Mouse (Mus musculus) heart, embryonic 14.5 days (tissue): Measurements from ENCODE around the gene Chst15. TPM values are rescaled to one million over a fixed set of nuclear protein-coding genes. Genes with fewer than 3 reads are reported as not detected.

Source experiments
- ATAC-seq: fragments of 200-750 bp; cut with Nextera tagmentation; 2 replicates; pipeline ENCODE4 v1.8.0; 2017; ENCODE audit warnings: low read depth, moderate TSS enrichment; ENCODE audit not compliant: insufficient number of reproducible peaks, insufficient read depth, low FRiP score
- H3K27ac ChIP-seq, 2 experiments: fragments of 200-500 bp in 1 of 2; fragments of 300-500 bp in 1 of 2; sonication (generic) in 1 of 2; replicated peaks in 1 of 2; 2 replicates each; pipeline ENCODE4 v1.5.1; 2012 to 2014; ENCODE audit warnings: low read depth in 2 of 2, low read length in 2 of 2, control low read depth in 1 of 2, mild to moderate bottlenecking in 1 of 2, mixed read lengths in 1 of 2; ENCODE audit not compliant: control insufficient read depth in 1 of 2, insufficient read depth in 1 of 2
- H3K27me3 ChIP-seq: fragments of 300-500 bp; sonication (generic); 2 replicates; pipeline ENCODE4 v1.6.1; 2014; ENCODE audit warnings: mild to moderate bottlenecking, low read length, control low read depth; ENCODE audit not compliant: control insufficient read depth, insufficient read depth
- H3K36me3 ChIP-seq: fragments of 300-500 bp; sonication (generic); 2 replicates; pipeline ENCODE4 v1.6.1; 2014; ENCODE audit warnings: mild to moderate bottlenecking, control low read depth, low read length, mixed read lengths; ENCODE audit not compliant: control insufficient read depth, insufficient read depth
- H3K4me1 ChIP-seq, 2 experiments: fragments of 200-500 bp in 1 of 2; fragments of 300-500 bp in 1 of 2; sonication (generic) in 1 of 2; 2 replicates each; pipeline ENCODE4 v1.6.1; 2012 to 2014; ENCODE audit warnings: low read length in 2 of 2, control low read depth in 1 of 2, mixed read lengths in 1 of 2; ENCODE audit not compliant: control insufficient read depth in 2 of 2, insufficient read depth in 2 of 2
- H3K4me2 ChIP-seq: fragments of 300-500 bp; sonication (generic); 2 replicates; pipeline ENCODE4 v1.6.1; 2014; ENCODE audit warnings: mild to moderate bottlenecking, low read length
- H3K4me3 ChIP-seq, 2 experiments: fragments of 200-500 bp in 1 of 2; fragments of 300-500 bp in 1 of 2; sonication (generic) in 1 of 2; 2 replicates each; pipeline ENCODE4 v1.5.1; 2012 to 2014; ENCODE audit warnings: low read length in 2 of 2, mild to moderate bottlenecking in 2 of 2, control low read depth in 1 of 2, low read depth in 1 of 2, moderate library complexity in 1 of 2; ENCODE audit not compliant: control insufficient read depth in 1 of 2, insufficient read depth in 1 of 2
- H3K9ac ChIP-seq: fragments of 300-500 bp; sonication (generic); 2 replicates; pipeline ENCODE4 v1.6.1; 2014; ENCODE audit warnings: mild to moderate bottlenecking, low read length
- H3K9me3 ChIP-seq: fragments of 300-500 bp; sonication (generic); 2 replicates; pipeline ENCODE4 v1.6.1; 2016; ENCODE audit warnings: low read length, control low read depth; ENCODE audit not compliant: control insufficient read depth
- WGBS: fragments of 180-500 bp; shearing (Covaris S2); extraction: QIAGEN DNeasy Blood & Tissue Kit; methylation state at CpG from one replicate; pipeline ENCODE4 v1.1.7; 2014; 5-methylcytosine and 5-hydroxymethylcytosine counted together
- polyA plus RNA-seq: library from polyadenylated mRNA; unstranded; fragments of >200 nt; fragmentation: Nextera tagmentation; extraction: Ambion mirVana; gene quantifications from 2 replicates; pipeline ENCODE4 v1.2.1, GENCODE M21; 2014

Chst15 gene
- polyA plus RNA-seq, 1 experiment from 2014 or later, result 3.3 TPM

DNA sequence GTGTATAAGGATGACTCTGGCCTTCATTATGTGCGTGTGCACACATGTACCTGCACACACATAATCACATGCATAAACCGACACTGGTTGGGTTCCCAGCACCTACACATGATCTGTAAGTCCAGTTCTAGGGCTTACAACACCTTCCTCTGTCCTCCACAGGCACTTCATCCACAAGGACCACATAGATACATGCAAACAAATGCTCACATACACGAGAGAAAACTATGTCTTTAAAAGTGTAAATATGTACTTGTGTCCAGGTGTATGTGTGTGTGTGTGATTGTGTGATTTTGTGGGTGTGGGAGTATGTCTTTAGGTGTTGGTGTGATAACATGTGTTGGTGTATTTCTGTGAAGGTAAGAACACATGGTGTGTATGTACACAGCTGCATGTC is 40.8 kb upstream of the Chst15 start:
- ATAC-seq, result no peak
- Histone ChIP-seq H3K9me3 (no peaks in the 10 kb centered on the region), H3K4me3 (no peak overlapping the region), H3K4me2 (no peak overlapping the region), H3K36me3 (no peaks in the 10 kb centered on the region), H3K4me1 (peaks cover 3 to 4% of the 10 kb centered on the region in 2 experiments; a peak in 2 of 4 replicates), H3K9ac (no peak overlapping the region), H3K27me3 (no peaks in the 10 kb centered on the region), H3K27ac (no peak overlapping the region)
- WGBS, result 73% methylated on average over 3 of the region's 3 CpGs

- no peaks in the 10 kb centered on the region for H3K27me3 ChIP-seq
- no peaks in the 10 kb centered on the region for H3K36me3 ChIP-seq
- no peak overlapping the region for H3K4me3 ChIP-seq
- H3K4me1 ChIP-seq, result peaks cover 3 to 4% of the 10 kb centered on the region in 2 experiments; a peak in 2 of 4 replicates
- ATAC-seq, result no peak
- no peak overlapping the region for H3K27ac ChIP-seq
- WGBS, result 65% methylated on average over 10 of the region's 10 CpGs
- no peak overlapping the region for H3K4me2 ChIP-seq
- H3K9ac ChIP-seq, result no peak overlapping the region
- H3K9me3 ChIP-seq, result no peaks in the 10 kb centered on the region
These were observed 40.1 kb upstream of the Chst15 start for GRCm38 (mm10) chr7:132356881-132357840.

GRCm38 (mm10) chr7:132356185-132356584 is 39.2 kb upstream of the Chst15 start:
- no peak for ATAC-seq
- H3K9me3 ChIP-seq, result no peaks in the 10 kb centered on the region
- H3K4me2 ChIP-seq, result no peak overlapping the region
- H3K27ac ChIP-seq, result no peak overlapping the region
- no peaks in the 10 kb centered on the region for H3K27me3 ChIP-seq
- H3K4me3 ChIP-seq, result no peak overlapping the region
- no peaks in the 10 kb centered on the region for H3K36me3 ChIP-seq
- peaks cover 3 to 4% of the 10 kb centered on the region in 2 experiments; a peak in 2 of 4 replicates for H3K4me1 ChIP-seq
- H3K9ac ChIP-seq, result no peak overlapping the region
- 38% methylated on average over 8 of the region's 8 CpGs for WGBS

GRCm38 (mm10) chr7:132355767-132356166 is 38.7 kb upstream of the Chst15 start:
- WGBS, result 71% methylated on average over 6 of the region's 6 CpGs
- peaks cover 3 to 4% of the 10 kb centered on the region in 2 experiments; a peak in 2 of 4 replicates for H3K4me1 ChIP-seq
- H3K27ac ChIP-seq, result no peak overlapping the region
- no peak overlapping the region for H3K4me3 ChIP-seq
- H3K4me2 ChIP-seq, result no peak overlapping the region
- no peaks in the 10 kb centered on the region for H3K9me3 ChIP-seq
- H3K9ac ChIP-seq, result no peak overlapping the region
- no peak for ATAC-seq
- no peaks in the 10 kb centered on the region for H3K27me3 ChIP-seq
- no peaks in the 10 kb centered on the region for H3K36me3 ChIP-seq

- no peaks in the 10 kb centered on the region for H3K27me3 ChIP-seq
- H3K9ac ChIP-seq, result no peak overlapping the region
- no peak overlapping the region for H3K4me3 ChIP-seq
- peaks cover 2% of the 10 kb centered on the region in 2 experiments; a peak in 1 of 4 replicates for H3K4me1 ChIP-seq
- ATAC-seq, result no peak
- WGBS, result 60% methylated on average over 6 of the region's 6 CpGs
- no peak overlapping the region for H3K27ac ChIP-seq
- no peaks in the 10 kb centered on the region for H3K9me3 ChIP-seq
- no peaks in the 10 kb centered on the region for H3K36me3 ChIP-seq
- H3K4me2 ChIP-seq, result no peak overlapping the region
These were observed 32.1 kb upstream of the Chst15 start for GRCm38 (mm10) chr7:132349075-132349572.

- ATAC-seq, result no peak
- no peaks in the 10 kb centered on the region for H3K36me3 ChIP-seq
- H3K27ac ChIP-seq, result no peak overlapping the region
These were observed 30.4 kb upstream of the Chst15 start for GRCm38 (mm10) chr7:132347273-132348045.

GRCm38 (mm10) chr7:132345526-132346070 is 28.6 kb upstream of the Chst15 start:
- Histone ChIP-seq H3K4me2 (no peak overlapping the region), H3K4me1 (peaks cover 2% of the 10 kb centered on the region in 2 experiments; a peak in 1 of 4 replicates), H3K9me3 (no peaks in the 10 kb centered on the region), H3K4me3 (no peak overlapping the region), H3K27ac (no peak overlapping the region), H3K9ac (no peak overlapping the region), H3K27me3 (no peaks in the 10 kb centered on the region), H3K36me3 (no peaks in the 10 kb centered on the region)
- no peak for ATAC-seq
- 83% methylated on average over 5 of the region's 5 CpGs for WGBS

More at GRCm38 (mm10) chr7:132347273-132348045, 30.4 kb upstream of the Chst15 start:
- H3K4me1 ChIP-seq, result peaks cover 2% of the 10 kb centered on the region in 2 experiments; a peak in 1 of 4 replicates
- H3K4me3 ChIP-seq, result no peak overlapping the region
- H3K9me3 ChIP-seq, result no peaks in the 10 kb centered on the region
- H3K27me3 ChIP-seq, result no peaks in the 10 kb centered on the region
- no peak overlapping the region for H3K9ac ChIP-seq
- no peak overlapping the region for H3K4me2 ChIP-seq
- WGBS, result 65% methylated on average over 9 of the region's 9 CpGs
